Mouse (Mus musculus) common myeloid progenitor, adult 5-6 weeks (primary cell): ENCODE measurements around the gene Rapgef1. TPM values are rescaled to one million over a fixed set of nuclear protein-coding genes. Genes with fewer than 3 reads are reported as not detected.

Source experiments
- ATAC-seq: replicated peaks from 2 replicates; pipeline ENCODE4 v1.8.0; 2016; ENCODE audit warnings: low read depth, mild to moderate bottlenecking, moderate TSS enrichment, inconsistent platforms; ENCODE audit not compliant: poor library complexity, severe bottlenecking
- total RNA-seq: library from RNA; stranded (forward); fragments of 200-1000, 187-1606 nt; gene quantifications from 2 replicates; pipeline ENCODE4 v1.2.3, GENCODE M21; 2017

The Rapgef1 gene
- total RNA-seq, 1 experiment from 2014 or later: 40.5 TPM

DNA sequence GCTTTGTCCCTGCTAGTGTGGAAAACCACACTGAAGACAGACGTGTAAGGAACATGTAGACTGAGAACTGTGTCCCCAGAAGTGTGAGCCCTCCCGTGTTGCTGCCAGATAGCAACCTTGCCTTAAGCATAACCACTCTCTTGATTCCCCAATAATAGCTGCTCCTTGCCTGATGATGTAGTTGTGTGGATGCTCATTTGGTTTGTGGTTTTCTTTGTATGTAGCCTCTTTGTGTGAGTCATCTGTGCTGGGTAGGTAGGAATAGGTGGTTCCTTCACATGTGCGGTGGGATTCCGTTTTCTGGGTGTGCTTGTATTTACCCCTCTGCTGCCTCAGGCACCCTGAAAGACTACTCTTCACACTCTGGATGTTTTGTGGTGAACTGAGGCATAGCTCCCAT, 49.4 kb downstream of the Rapgef1 start:
- ATAC-seq: no peak

DNA sequence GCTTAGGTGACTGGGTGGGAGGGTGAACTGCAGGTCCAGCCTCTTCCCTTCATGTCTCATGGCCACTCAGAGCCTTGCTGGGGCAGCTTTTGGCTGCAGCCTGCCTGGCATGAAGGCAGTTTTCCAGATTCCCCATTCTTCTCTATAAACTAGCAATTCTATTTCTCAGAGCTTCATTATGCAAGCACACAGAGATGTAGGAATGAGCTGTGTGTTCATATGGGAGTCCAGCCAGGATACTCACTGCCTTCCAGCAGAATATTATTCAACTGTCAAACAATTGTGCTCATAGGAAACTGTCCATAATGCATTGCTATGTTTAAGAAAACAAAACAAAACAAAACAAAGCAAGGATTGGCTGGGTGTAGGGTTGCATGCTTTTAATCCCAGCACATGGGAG, 50.2 kb downstream of the Rapgef1 start:
- no peak for ATAC-seq

DNA sequence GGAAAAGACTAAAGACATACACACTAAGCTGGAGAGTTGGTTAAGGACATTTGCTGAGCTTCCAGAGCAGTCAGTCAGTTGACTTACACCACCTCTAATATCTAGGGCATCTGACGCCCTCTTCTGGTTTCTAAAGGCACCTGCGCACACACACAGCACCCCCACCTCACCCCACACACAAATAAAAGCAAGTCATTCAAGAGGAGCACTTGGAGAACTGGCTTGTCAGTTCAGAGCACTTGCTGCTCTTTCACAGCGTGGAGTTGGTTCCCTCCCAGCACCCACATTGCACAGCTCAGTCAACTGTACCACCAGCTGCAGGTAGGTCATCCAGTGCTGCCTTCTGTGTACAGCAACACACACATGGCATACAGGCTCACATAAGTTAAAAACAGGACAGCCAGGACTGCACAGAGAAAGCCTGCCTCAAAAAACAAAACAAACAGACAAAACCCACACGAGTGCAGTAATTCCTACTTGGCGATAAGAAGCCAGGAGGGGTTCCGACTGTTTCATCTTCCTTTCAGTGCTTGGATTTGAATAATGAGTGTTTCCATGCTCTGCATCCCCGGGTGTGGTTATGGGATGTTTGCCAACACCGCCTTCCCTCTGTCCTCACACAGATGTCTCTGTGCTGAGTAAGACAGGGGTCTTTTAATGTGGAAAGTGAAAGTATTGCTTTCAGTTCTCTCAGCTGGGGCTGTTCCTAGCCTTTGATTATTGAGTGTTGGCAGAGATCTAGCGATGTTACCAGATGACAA, 50.9 kb downstream of the Rapgef1 start:
- peak; percentile 64 for ATAC-seq

- no peak for ATAC-seq
Observed at GRCm38 (mm10) chr2:29671374-29671773, 51.9 kb downstream of the Rapgef1 start.

DNA sequence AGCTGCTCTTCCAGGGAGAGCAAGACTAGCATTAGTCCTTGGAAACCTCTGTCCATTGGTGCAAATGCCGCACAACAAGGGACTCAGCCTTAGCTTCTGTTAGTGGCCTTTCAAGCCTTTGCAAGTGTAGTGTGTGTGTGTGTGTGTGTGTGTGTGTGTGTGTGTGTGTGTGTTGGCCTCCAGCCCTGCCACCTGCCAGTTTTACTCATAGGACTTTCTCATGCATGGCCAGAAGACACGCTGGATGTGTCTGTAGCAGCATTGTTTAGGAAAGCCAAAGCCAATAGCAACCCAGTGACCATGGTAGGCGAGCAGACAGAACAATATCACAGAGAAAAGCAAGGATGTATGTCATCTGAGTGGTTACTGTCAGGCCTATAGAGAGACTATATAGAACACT, 52.3 kb downstream of the Rapgef1 start:
- ATAC-seq: no peak

DNA sequence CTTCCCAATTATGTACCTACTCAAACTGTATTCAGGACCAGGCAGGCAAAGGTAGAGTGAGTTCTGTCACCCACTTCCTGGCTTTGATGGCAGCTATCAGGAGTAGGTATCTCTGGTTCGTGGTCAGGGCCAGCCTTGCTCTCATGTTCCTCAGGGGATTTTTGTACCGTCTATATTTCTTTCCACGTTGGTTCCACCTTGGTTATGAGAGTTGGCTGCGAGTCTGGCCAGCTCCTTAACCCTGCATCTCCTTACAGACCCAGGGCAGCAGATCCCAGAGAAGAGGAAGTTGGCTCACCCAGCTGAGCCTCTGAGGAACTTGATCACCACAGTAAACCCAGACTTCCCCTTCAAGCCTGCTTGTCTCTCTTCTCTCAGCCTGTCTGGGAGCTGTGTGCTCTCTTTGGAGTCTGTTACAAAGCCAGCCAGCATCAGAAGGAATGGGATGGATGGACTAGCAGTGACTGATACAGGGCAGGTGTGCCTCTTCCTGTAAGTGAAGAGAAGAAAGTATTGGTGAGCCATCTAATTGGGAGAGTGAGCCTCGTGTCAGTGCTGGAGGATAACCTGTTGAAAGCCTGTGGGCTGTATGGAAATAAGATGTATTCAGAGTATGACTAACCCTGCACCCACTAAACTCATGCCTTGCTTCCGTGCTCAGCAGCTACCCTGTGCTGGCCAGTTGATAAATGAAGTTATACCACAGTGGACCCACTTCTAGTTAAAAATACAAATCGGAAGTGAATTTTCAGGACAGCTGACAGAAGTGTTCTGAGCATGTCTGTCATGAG, 53.4 kb downstream of the Rapgef1 start:
- peak; percentile 81 for ATAC-seq

DNA sequence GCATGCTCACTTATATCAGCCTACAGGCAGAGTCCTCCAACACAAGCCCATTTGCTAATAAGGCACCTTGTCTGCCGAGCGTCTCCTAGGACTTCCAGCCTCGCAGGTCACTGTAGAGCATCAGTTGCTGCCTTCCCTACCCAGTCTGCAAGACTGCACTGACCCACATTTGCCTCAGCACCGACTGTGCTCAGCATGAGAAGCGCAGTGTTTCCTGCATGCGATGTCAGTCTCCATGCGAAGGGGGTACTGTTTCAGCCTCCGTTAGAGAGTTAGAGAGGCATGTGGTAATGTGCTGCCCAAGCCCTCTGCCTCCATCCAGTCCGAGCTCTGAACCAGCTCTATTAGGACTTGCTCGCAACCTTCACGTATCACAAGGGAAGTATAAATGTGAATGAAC, 54.6 kb downstream of the Rapgef1 start:
- ATAC-seq: no peak

DNA sequence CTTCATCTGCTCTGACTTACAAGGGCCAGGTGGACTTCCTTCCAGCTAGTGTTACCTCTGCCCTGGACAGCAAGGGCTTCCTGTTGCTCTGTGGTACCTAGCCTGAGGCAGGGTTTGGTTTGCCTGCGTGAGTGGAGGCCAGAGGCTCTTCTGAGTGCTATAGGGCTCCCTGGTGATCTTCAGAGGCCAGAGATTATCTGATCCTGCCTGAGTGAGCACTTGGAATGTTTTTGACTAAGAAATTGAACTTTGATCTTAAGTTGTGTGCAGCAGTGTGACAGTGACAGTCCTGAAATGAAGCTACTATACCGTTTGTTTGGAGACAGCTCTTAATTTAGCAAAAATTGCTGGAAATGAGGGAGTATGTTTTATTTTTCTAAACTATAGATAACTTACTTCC, 55.0 kb downstream of the Rapgef1 start:
- no peak for ATAC-seq

GRCm38 (mm10) chr2:29675846-29676245, 56.3 kb downstream of the Rapgef1 start:
- no peak for ATAC-seq

DNA sequence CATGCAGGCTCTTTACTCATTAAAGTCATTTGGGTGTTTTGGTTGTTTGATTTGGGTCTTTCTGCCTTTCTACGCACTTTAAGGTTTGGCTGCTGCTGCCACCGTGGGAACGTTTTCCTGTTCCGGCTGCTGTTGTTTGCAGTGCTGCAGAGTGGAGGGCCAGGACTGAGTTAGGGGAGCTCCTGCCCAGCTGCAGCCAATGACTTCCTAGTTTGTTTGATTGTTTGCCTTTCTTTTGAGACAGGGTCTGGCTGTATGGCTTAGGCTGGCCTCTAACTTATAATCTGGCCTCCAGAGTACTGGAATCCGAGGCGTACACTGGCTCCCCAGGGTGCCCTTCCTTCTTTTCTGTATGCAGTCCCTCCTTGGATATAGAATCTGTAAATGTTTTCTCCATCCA, 57.0 kb downstream of the Rapgef1 start:
- no peak for ATAC-seq

DNA sequence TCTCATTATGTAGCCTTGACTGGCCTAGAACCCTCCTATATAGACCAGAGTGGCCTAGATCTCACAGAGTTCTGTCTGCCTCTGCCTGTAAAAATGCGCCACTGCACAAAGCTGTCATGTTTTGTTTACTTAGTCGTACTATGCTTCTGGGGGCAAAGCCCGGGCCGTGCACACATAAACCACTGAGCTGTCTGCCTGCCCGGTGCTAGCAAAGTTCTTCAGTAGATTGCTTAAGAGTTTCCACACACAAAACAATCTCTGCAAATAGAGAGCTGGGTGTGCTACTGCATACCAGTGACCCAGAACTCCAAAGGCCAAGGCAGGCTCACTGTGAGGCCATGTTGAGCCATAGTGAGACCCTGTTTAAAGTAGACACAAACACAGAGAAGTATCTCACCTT, 58.3 kb downstream of the Rapgef1 start:
- no peak for ATAC-seq

DNA sequence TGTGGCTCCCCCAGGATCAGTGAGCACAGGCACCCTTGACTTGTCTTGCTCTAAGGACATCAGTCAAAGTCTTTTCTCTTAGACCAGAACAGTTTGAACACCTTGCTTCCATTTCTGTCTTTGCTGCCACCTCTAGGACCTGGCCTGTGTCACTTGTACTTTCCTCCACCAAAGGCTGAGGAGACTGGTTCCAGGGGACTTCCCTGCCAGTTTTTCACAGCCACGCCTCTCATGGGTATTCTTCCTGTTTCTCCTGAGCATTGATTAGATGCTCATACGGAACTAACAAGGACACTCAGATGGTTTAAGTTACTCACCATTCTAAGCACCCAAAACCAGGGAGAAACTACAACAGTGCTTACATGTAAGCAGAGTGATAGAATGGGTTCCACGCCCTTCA, 59.0 kb downstream of the Rapgef1 start:
- no peak for ATAC-seq

- no peak for ATAC-seq
Observed at GRCm38 (mm10) chr2:29679710-29680584, 60.4 kb downstream of the Rapgef1 start.

- ATAC-seq: peak; percentile 59
Observed at GRCm38 (mm10) chr2:29683261-29683999, 63.9 kb downstream of the Rapgef1 start.

DNA sequence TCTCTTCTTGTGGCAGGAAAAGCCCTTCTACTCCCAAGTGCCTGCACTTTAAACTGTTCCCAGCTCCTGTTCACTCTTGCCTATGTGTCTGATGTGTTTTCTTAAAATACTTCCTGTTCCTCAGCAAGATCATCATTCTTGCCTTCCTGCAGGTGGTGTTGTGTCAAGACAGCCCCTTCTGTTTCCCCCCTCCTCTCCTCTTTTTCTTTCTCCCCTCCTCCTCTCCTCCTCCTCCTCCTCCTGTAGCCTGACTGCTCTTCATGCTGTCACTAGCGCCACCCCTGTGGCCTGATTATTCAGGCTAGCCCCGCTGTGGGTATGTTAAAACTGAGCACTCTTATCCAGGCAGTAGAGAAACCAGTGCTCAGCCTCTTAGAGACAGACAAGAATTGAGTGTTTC, 65.0 kb downstream of the Rapgef1 start:
- ATAC-seq: no peak

- no peak for ATAC-seq
Observed at GRCm38 (mm10) chr2:29689014-29689413, 69.5 kb downstream of the Rapgef1 start.

GRCm38 (mm10) chr2:29689495-29689894, 70.0 kb downstream of the Rapgef1 start:
- ATAC-seq: peak; percentile 60; the same call in 1 of the 2 replicates

DNA sequence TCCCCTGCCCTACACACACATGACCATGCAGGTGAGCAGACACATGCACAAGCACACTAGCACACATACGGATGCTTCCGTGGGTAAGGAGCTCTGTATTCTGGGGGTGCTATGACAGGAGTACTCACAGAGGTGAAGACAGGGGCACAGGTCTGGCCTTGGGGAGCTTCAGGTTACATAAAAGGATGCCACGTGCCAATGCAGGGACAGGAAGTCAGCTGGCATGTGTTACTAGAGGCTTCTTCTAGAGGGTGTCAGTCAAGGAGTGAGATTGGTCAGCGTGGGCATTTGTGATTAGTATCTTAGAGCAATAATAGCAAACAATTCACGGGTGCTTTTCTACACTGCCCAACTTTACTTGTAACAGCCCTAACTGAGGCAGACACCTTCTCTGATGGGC, 71.5 kb downstream of the Rapgef1 start:
- no peak for ATAC-seq

GRCm38 (mm10) chr2:29691507-29691906, 72.0 kb downstream of the Rapgef1 start:
- no peak for ATAC-seq

DNA sequence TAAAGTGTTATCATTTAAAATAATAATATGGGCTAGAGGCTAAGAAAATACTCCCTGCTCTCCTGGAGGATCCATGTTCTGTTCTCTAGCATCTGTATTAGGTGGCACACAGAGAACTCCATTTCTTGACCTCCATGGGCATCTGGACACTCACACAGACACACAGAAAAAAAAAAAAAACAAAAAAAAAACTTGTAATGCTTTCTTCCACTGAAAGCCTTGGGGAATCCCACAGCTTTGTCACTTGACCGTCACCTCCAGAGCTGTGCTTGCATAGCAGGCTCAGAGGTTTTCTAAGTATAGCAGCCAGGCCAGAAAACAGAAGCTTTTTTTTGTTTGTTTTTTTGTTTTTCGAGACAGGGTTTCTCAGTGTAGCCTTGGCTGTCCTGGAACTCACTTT, 72.7 kb downstream of the Rapgef1 start:
- no peak for ATAC-seq
